Mouse (Mus musculus): ENCODE data around the gene Plekhb2. TPM values are rescaled to one million over a fixed set of nuclear protein-coding genes. Genes with fewer than 3 reads are reported as not detected.

Gene Plekhb2
- polyA plus RNA-seq, 1 experiment from 2014 or later, result 19.0 TPM

DNA sequence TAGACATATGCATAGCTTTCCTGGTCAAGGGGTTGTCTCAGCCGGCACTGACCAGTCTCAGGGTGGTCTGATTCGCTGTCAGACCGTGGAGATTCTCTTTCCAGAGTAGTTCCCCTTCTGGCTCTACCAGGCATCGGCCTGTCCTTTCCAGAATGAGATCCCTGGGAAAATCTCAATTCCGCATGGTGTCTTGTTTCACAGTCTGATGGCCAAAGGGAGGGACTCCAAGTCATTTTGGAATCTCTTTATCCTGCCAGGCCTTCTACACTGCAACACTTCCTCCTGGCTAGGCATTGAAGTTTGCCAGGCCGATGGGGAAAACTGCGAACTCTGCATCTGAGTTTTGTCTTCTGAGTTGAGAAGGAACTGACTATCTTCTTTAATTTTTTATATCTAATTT lies 10.4 kb downstream of the Plekhb2 start:
- no peak overlapping the region for H3K4me3 ChIP-seq
- 90% methylated on average over 7 of the region's 7 CpGs for WGBS
- no peaks in the 10 kb centered on the region for H3K27me3 ChIP-seq (ENCODE audit: low read depth, poor library complexity, severe bottlenecking)
- no peaks in the 10 kb centered on the region for H3K9me3 ChIP-seq (replicated peaks)
- no peak for DNase-seq (ENCODE audit: low spot score)
- no peak overlapping the region for H3K27ac ChIP-seq
- H3K36me3 ChIP-seq, result peaks cover 3% of the 10 kb centered on the region; the same call in 1 of the 2 replicates
- H3K4me1 ChIP-seq, result no peaks in the 10 kb centered on the region

DNA sequence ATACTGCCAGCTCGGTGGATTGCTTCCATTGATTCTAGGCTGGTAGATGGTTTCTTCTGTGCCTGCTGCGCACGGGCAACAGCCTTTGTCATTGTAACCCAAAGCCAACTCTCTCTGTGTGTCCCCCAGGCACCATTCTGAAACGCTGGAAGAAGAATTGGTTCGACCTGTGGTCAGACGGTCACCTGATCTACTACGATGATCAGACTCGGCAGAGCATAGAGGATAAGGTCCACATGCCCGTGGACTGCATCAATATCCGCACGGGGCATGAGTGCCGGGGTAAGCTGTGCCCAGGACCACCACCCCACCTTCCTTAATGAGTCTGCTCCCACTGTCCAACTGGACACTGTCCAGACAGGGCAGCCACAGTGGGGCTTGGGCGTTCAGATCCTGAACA lies 13.1 kb downstream of the Plekhb2 start:
- Histone ChIP-seq H3K4me1 (no peaks in the 10 kb centered on the region), H3K4me3 (no peak overlapping the region), H3K27me3 (ENCODE audit: low read depth, poor library complexity, severe bottlenecking) (no peaks in the 10 kb centered on the region), H3K27ac (no peak overlapping the region), H3K9me3 (replicated peaks) (no peaks in the 10 kb centered on the region), H3K36me3 (peaks cover 3% of the 10 kb centered on the region; the same call in 1 of the 2 replicates)
- 92% methylated on average over 13 of the region's 13 CpGs for WGBS
- no peak for DNase-seq (ENCODE audit: low spot score)

DNA sequence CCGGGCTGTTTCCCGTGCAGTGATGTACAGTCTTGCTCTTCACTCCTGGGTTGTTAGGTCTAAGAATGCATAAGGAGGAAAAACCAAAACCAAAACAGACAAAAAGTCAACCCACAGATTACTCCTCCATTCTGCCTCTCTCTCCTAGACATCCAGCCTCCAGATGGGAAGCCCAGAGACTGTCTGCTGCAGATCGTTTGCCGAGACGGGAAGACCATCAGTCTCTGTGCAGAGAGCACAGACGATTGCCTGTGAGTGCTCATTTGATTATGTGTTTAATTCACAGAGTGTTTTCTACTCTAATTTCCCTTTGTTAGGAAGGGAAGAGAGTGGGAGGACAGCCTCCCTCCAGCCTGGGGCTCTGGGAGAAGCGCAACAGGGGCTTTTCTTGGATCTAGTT lies 13.5 kb downstream of the Plekhb2 start:
- H3K4me3 ChIP-seq, result no peak overlapping the region
- no peak for DNase-seq (ENCODE audit: low spot score)
- no peak overlapping the region for H3K27ac ChIP-seq
- WGBS, result 89% methylated on average over 7 of the region's 7 CpGs
- H3K27me3 ChIP-seq (ENCODE audit: low read depth, poor library complexity, severe bottlenecking), result no peaks in the 10 kb centered on the region
- no peaks in the 10 kb centered on the region for H3K9me3 ChIP-seq (replicated peaks)
- H3K4me1 ChIP-seq, result no peaks in the 10 kb centered on the region
- peaks cover 3% of the 10 kb centered on the region; the same call in 1 of the 2 replicates for H3K36me3 ChIP-seq

DNA sequence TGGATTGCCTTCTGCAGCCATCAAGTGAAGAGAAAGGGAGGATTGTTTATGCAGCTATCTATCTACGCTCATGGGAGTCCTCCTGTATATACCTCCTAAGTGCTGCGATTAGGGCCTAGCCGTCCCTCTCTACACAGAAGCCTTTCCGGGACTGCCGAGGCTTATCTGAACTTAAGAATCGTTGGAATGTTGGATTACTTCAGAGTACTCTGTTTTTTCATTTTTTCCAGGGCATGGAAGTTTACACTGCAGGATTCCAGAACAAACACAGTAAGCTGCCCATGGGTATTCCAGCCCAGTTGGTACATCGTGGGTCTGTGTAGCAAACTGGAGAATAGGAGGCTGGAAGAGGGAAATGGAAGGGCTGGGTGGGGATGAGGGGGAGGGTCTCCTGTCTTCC lies 14.5 kb downstream of the Plekhb2 start:
- Histone ChIP-seq H3K27me3 (ENCODE audit: low read depth, poor library complexity, severe bottlenecking) (no peaks in the 10 kb centered on the region), H3K27ac (no peak overlapping the region), H3K4me1 (no peaks in the 10 kb centered on the region), H3K36me3 (peaks cover 3% of the 10 kb centered on the region; the same call in 1 of the 2 replicates), H3K4me3 (no peak overlapping the region), H3K9me3 (replicated peaks) (no peaks in the 10 kb centered on the region)
- no peak for DNase-seq (ENCODE audit: low spot score)
- WGBS, result 90% methylated on average over 7 of the region's 7 CpGs

DNA sequence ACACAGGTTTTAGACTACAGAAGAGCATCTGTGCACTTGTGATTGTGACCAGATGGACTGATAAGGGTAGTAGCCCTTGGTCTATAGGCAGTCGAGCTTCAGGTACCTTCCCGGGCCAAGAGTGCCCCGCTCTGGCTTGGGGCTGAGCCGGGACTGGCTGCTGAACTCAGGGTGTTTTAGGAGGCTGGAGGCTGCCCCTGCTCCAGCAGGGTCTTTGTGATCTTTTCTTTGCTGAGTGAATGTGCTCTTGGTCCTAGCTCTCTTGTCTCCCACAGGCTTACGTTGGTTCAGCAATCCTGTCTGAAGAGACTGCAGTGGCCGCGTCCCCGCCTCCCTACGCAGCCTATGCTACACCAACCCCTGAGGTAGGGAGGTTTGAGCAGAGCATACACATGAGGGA lies 16.1 kb downstream of the Plekhb2 start:
- Histone ChIP-seq H3K4me1 (no peaks in the 10 kb centered on the region), H3K4me3 (no peak overlapping the region), H3K27me3 (ENCODE audit: low read depth, poor library complexity, severe bottlenecking) (no peaks in the 10 kb centered on the region), H3K27ac (no peak overlapping the region), H3K36me3 (peaks cover 8% of the 10 kb centered on the region; the same call in 1 of the 2 replicates), H3K9me3 (replicated peaks) (no peaks in the 10 kb centered on the region)
- 93% methylated on average over 9 of the region's 9 CpGs for WGBS
- DNase-seq (ENCODE audit: low spot score), result no peak

DNA sequence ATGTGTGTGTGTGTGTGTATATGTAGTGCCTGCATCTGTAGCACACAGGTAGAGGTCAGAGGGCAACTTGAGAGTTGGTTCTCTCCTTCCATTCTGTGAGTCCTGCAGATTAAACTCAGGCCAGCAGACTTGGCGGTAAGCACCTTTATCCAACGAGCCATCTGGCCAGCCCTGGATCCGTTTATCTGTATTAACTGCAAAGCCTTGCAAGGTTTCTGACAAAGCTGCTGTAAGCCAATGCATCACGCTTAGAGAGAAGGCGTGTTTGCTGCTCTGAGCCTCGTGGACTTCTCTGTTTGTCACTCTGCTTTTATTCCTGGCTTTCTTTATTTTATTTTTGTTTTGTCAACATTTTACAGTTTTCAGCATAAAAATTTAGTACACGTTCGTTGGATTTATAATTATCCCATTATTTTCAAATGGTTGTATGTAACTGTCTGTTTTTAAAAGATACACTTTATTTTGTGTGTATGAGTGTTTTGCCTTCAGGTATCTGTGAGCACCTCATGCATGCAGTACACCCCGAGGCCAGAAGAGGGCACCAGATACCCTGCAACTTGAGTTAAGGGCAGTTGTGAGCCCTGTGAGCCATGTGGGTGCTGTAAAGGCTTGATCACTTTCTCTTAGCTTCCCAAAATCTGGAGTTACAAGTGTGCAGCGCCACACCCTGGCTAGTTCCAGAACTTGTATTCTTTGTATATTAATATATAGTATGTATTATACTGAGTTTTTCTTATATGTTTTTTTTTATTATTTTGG lies 17.2 kb downstream of the Plekhb2 start:
- Histone ChIP-seq H3K36me3 (peaks cover 8% of the 10 kb centered on the region; the same call in 1 of the 2 replicates), H3K27ac (no peak overlapping the region), H3K4me1 (no peaks in the 10 kb centered on the region), H3K27me3 (ENCODE audit: low read depth, poor library complexity, severe bottlenecking) (no peaks in the 10 kb centered on the region), H3K4me3 (no peak overlapping the region), H3K9me3 (replicated peaks) (no peaks in the 10 kb centered on the region)
- WGBS, result 58% methylated on average over 10 of the region's 10 CpGs
- DNase-seq (ENCODE audit: low spot score), result peak; percentile 90

DNA sequence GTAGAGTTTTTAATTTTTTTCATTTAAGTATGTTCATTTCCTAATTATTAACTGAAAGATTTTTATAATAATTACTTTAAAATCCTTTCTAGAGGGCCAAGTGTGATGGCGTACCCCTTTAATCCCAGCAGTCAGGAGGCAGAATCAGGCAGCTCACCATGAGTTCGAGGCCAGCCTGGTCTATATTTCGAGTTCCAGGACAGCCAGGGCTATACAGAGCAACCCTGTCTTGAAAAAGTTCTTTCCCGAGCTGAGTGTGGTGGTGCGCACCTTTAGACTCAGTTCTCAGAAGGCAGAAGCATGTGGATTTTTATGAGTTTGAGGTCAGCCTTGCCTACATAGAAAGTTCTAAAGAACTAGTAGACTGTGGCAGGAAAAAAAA lies 17.8 kb downstream of the Plekhb2 start:
- H3K36me3 ChIP-seq, result peaks cover 8% of the 10 kb centered on the region; the same call in 1 of the 2 replicates
- no peak for DNase-seq (ENCODE audit: low spot score)

DNA sequence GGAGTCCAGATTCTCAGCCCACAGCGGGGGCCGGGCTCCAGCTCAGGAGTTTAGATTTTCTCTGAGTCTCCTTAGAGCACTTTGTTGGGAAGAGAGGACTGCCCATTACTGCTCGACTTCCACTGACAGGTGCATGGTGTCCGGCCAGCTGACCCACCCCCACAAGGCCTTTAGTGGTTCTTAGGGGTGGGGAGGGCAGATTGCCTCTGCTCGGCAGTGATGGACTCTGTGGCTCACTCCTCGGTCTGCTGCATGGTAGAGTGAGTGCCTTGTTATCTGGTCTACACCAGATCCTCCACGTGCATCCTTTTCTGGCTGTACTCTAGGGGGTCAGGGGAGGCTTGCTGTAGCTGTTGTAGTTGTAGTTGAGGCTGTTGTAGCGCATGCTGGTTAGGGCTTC lies 18.6 kb downstream of the Plekhb2 start:
- H3K4me3 ChIP-seq, result no peak overlapping the region
- no peak overlapping the region for H3K27ac ChIP-seq
- H3K27me3 ChIP-seq (ENCODE audit: low read depth, poor library complexity, severe bottlenecking), result no peaks in the 10 kb centered on the region
- H3K9me3 ChIP-seq (replicated peaks), result no peaks in the 10 kb centered on the region
- no peak for DNase-seq (ENCODE audit: low spot score)
- no peaks in the 10 kb centered on the region for H3K4me1 ChIP-seq
- peaks cover 5% of the 10 kb centered on the region; the same call in 1 of the 2 replicates for H3K36me3 ChIP-seq
- 92% methylated on average over 8 of the region's 8 CpGs for WGBS

More for the DNA sequence above, 17.8 kb downstream of the Plekhb2 start:
- 92% methylated on average over 5 of the region's 5 CpGs for WGBS
- no peak overlapping the region for H3K27ac ChIP-seq
- no peaks in the 10 kb centered on the region for H3K9me3 ChIP-seq (replicated peaks)
- H3K27me3 ChIP-seq (ENCODE audit: low read depth, poor library complexity, severe bottlenecking), result no peaks in the 10 kb centered on the region
- H3K4me3 ChIP-seq, result no peak overlapping the region
- H3K4me1 ChIP-seq, result no peaks in the 10 kb centered on the region

DNA sequence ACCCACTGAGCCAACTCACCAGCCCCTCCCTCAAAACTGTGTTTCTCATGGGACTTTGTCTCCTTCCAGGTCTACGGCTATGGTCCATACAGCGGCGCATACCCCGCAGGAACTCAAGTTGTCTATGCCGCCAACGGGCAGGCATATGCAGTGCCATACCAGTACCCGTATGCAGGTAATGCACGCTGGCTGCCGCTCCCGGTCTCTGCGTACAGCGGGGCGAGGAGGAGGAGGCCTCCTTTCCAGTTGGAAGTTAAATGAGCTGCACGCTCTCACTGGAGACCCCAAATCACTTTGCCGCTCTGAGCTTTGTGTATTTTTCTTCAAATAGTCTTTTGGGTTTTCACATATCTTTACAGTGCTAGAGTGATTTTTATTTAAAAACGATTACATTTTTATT lies 19.5 kb downstream of the Plekhb2 start:
- WGBS, result 96% methylated on average over 16 of the region's 16 CpGs
- H3K4me3 ChIP-seq, result no peak overlapping the region
- no peak overlapping the region for H3K27ac ChIP-seq
- no peaks in the 10 kb centered on the region for H3K27me3 ChIP-seq (ENCODE audit: low read depth, poor library complexity, severe bottlenecking)
- DNase-seq (ENCODE audit: low spot score), result no peak
- H3K4me1 ChIP-seq, result no peaks in the 10 kb centered on the region
- H3K36me3 ChIP-seq, result 0 out of 2 replicates have a peak, but pooled peaks cover 5% of the 10 kb centered on the region
- no peaks in the 10 kb centered on the region for H3K9me3 ChIP-seq (replicated peaks)

DNA sequence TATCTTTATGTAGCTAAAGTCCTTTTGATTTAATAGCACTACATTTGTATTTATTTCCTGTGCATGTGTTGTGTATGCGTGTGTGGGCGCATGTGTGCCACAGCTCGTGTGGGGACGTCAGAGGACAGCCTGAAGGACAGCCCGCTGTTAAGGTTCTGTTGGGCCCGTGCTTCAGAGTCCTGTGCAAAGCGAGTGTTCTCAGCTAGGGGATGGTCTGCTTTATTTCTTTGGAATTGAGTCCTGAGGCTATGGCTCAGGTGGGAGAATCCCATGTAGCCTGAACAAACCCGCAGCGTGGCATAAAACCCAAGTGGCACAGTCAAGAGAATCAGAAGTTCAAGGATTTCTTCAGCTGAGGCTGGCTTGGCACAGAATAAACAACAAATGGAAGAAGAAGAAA lies 21.4 kb downstream of the Plekhb2 start:
- 93% methylated on average over 9 of the region's 9 CpGs for WGBS
- Histone ChIP-seq H3K4me1 (no peaks in the 10 kb centered on the region), H3K36me3 (0 out of 2 replicates have a peak, but pooled peaks cover 5% of the 10 kb centered on the region), H3K9me3 (replicated peaks) (no peaks in the 10 kb centered on the region), H3K4me3 (no peak overlapping the region), H3K27me3 (ENCODE audit: low read depth, poor library complexity, severe bottlenecking) (no peaks in the 10 kb centered on the region), H3K27ac (no peak overlapping the region)
- no peak for DNase-seq (ENCODE audit: low spot score)

DNA sequence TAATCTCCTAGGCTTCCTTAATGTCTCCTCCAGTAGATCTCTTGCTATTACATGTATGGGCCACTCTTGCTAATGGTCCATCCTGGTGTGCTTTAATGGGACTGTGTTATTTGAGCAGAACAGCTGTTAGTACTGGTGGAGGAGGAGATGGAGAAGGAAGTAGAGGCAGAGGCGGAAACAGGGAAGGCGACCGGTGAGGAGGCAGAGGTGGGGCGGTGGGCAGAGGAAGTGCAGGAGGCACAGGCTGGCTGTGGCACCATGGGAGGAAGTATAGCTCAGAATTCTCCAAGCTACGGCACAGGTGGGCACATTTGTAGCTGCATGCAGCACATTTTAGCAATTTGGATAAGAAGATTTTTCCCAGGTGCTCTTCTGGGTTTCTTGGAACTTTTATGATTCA lies 23.8 kb downstream of the Plekhb2 start:
- no peaks in the 10 kb centered on the region for H3K9me3 ChIP-seq (replicated peaks)
- 93% methylated on average over 5 of the region's 5 CpGs for WGBS
- 0 out of 2 replicates have a peak, but pooled peaks cover 5% of the 10 kb centered on the region for H3K36me3 ChIP-seq

DNA sequence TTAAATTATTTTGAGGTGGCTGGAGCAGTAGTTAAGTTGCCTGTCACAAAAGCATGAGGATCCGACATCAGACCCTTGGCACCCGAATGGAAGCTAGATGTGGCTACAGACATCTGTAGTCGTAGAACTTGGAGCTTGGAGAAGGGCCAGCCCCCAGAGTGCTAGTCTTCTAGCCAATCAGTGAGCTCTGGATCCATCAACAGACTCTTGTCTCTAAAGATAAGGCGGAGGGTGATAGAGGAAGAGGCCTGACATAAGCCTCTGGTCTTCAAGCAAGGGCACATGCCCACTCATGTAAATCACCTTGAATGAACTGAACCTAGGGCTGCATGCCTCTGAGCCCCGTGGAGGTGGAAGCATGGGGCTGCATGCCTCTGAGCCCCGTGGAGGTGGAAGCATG lies 29.8 kb downstream of the Plekhb2 start:
- H3K4me1 ChIP-seq, result no peaks in the 10 kb centered on the region
- no peak for DNase-seq (ENCODE audit: low spot score)
- no peak overlapping the region for H3K27ac ChIP-seq
- no peak overlapping the region for H3K4me3 ChIP-seq
- 87% methylated on average over 6 of the region's 6 CpGs for WGBS
- no peaks in the 10 kb centered on the region for H3K27me3 ChIP-seq (ENCODE audit: low read depth, poor library complexity, severe bottlenecking)
- H3K36me3 ChIP-seq, result no peaks in the 10 kb centered on the region
- H3K9me3 ChIP-seq (replicated peaks), result no peaks in the 10 kb centered on the region

More for the DNA sequence above, 23.8 kb downstream of the Plekhb2 start:
- Histone ChIP-seq H3K27me3 (ENCODE audit: low read depth, poor library complexity, severe bottlenecking) (no peaks in the 10 kb centered on the region), H3K4me1 (no peaks in the 10 kb centered on the region), H3K27ac (no peak overlapping the region), H3K4me3 (no peak overlapping the region)
- no peak for DNase-seq (ENCODE audit: low spot score)

DNA sequence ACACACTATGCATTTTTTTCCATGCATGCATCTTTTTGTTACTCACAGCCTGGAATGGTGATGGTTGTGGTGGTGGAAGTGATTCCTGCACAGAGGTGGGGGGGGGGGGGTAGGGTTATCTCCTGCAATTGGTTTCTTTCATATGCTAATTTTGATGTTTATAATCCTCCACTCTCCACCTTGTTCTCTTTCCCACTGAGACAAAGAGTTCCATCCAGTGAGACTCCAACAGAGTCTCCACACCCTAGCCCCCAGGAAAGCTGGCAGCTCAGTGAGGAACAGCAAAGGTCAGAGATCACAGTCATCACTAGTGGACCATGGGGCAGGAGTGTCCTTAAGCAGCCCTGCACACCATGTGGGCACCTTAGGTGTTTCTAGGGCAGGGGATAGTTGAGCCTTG lies 34.0 kb downstream of the Plekhb2 start:
- Histone ChIP-seq H3K4me3 (no peak overlapping the region), H3K4me1 (no peaks in the 10 kb centered on the region), H3K27me3 (ENCODE audit: low read depth, poor library complexity, severe bottlenecking) (no peaks in the 10 kb centered on the region), H3K9me3 (replicated peaks) (no peaks in the 10 kb centered on the region), H3K27ac (no peak overlapping the region), H3K36me3 (no peaks in the 10 kb centered on the region)
- DNase-seq (ENCODE audit: low spot score), result no peak

All from limb, embryonic 10.5 days (tissue).